Mouse (Mus musculus) G1E (cell line): ENCODE measurements around the gene Gm10638.

ENCODE experiments used
- CTCF ChIP-seq: IDR thresholded peaks from 2 replicates; pipeline ENCODE4 v1.5.1; 2012; ENCODE audit warnings: low read depth, low read length, inconsistent platforms, mixed read lengths
- GATA1 ChIP-seq: IDR thresholded peaks from 2 replicates; pipeline ENCODE4 v1.6.1; 2012; ENCODE audit warnings: borderline replicate concordance, low read length, inconsistent platforms, mixed read lengths
- GATA2 ChIP-seq: IDR thresholded peaks from 2 replicates; pipeline ENCODE4 v1.6.1; 2012; ENCODE audit warnings: low read depth, low read length, inconsistent platforms, borderline replicate concordance
- POLR2AphosphoS5 ChIP-seq: IDR thresholded peaks from 2 replicates; pipeline ENCODE4 v1.6.1; 2012; ENCODE audit warnings: low read depth, low read length, inconsistent platforms; ENCODE audit not compliant: insufficient replicate concordance
- TAL1 ChIP-seq: conservative IDR thresholded peaks from 2 replicates; pipeline ENCODE4 v1.6.1; 2012; ENCODE audit warnings: low read depth, low read length, inconsistent platforms, mixed read lengths

- TF ChIP-seq GATA1 (no peak), CTCF (no peak), TAL1 (no peak), POLR2AphosphoS5 (no peak), GATA2 (no peak)
These were observed 46.0 kb upstream of the Gm10638 start for GRCm38 (mm10) chr8:86699471-86699870.
